Mouse (Mus musculus): Measurements from ENCODE around the gene Omd.

- TF ChIP-seq USF2 (conservative IDR thresholded peaks at IDR 0.05; ENCODE audit: low read depth, low read length) (no peak), CTCF (conservative IDR thresholded peaks at IDR 0.05 in 1 of 2, IDR thresholded peaks at IDR 0.05 in 1 of 2; ENCODE audit: low read depth in 2 of 2, low read length in 2 of 2) (no peak), SIN3A (IDR thresholded peaks at IDR 0.05; ENCODE audit: low read length) (no peak), NELFE (IDR thresholded peaks at IDR 0.05; ENCODE audit: low read depth, low read length) (no peak), MAFK (IDR thresholded peaks at IDR 0.05; ENCODE audit: insufficient replicate concordance, low read length) (no peak), MAX (IDR thresholded peaks at IDR 0.05; ENCODE audit: low read length) (no peak), ZMIZ1 (IDR thresholded peaks at IDR 0.05; ENCODE audit: low read depth, low read length) (no peak), TCF12 (IDR thresholded peaks at IDR 0.05; ENCODE audit: low read depth, low read length) (no peak), POLR2A (IDR thresholded peaks at IDR 0.05; ENCODE audit: low read depth, low read length) (no peak), JUN (IDR thresholded peaks at IDR 0.05; ENCODE audit: insufficient read depth, low read depth, low read length) (no peak), RCOR1 (conservative IDR thresholded peaks at IDR 0.05; ENCODE audit: low read depth, low read length) (no peak)
Observed at GRCm38 (mm10) chr13:49544279-49544678, 38.0 kb upstream of the Omd start, which contains the start of gene Aspn.
